Mouse (Mus musculus): ENCODE results near the gene Dock9. TPM values are rescaled to one million over a fixed set of nuclear protein-coding genes. Genes with fewer than 3 reads are reported as not detected.

Gene Dock9
- polyA plus RNA-seq, 1 experiment from 2014 or later = 4.4 TPM

DNA sequence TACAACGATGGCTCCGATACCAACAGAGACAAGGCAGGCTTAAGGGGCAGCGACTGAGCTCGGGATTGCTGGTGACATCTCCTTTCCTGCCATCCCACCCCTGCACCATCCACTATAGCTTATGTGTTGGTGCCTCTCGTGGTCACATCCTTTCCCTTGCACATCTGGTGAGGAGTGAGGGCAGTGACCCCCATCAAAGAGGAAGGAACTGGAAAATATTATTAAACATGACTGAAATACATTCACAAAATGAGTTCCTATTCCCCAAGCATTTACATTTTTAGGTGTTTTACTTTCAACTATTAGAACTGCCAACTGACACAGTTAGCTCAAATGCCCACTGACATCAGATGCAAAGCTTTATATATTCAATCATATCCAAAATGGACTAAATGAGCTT is 37.2 kb downstream of the Dock9 start:
- no peaks in the 10 kb centered on the region for H3K9me3 ChIP-seq (replicated peaks)
- no peak for ATAC-seq (replicated peaks; ENCODE audit: insufficient number of reproducible peaks, insufficient read depth, low FRiP score, low read depth)
- 78% methylated on average over 5 of the region's 5 CpGs for WGBS
- peaks cover 3% of the 10 kb centered on the region; the same call in 1 of the 2 replicates for H3K4me1 ChIP-seq (replicated peaks)
- H3K9ac ChIP-seq = no peak overlapping the region
- no peak overlapping the region for H3K4me2 ChIP-seq
- no peaks in the 10 kb centered on the region for H3K27me3 ChIP-seq
- H3K27ac ChIP-seq = no peak overlapping the region
- no peaks in the 10 kb centered on the region for H3K36me3 ChIP-seq
- H3K4me3 ChIP-seq = no peak overlapping the region

- H3K36me3 ChIP-seq = no peaks in the 10 kb centered on the region
- no peaks in the 10 kb centered on the region for H3K9me3 ChIP-seq (replicated peaks)
- WGBS = 43% methylated on average over 11 of the region's 11 CpGs
- no peak overlapping the region; the same call in 1 of the 2 replicates for H3K27ac ChIP-seq
- no peaks in the 10 kb centered on the region for H3K27me3 ChIP-seq
- H3K4me1 ChIP-seq (replicated peaks) = 0 out of 2 replicates have a peak, but pooled peaks cover 3% of the 10 kb centered on the region
- no peak overlapping the region for H3K4me3 ChIP-seq
- no peak; the same call in 1 of the 2 replicates for ATAC-seq (replicated peaks; ENCODE audit: insufficient number of reproducible peaks, insufficient read depth, low FRiP score, low read depth)
- H3K9ac ChIP-seq = no peak overlapping the region
- H3K4me2 ChIP-seq = no peak overlapping the region
Measured at GRCm38 (mm10) chr14:121754110-121754509, 43.5 kb downstream of the Dock9 start.

DNA sequence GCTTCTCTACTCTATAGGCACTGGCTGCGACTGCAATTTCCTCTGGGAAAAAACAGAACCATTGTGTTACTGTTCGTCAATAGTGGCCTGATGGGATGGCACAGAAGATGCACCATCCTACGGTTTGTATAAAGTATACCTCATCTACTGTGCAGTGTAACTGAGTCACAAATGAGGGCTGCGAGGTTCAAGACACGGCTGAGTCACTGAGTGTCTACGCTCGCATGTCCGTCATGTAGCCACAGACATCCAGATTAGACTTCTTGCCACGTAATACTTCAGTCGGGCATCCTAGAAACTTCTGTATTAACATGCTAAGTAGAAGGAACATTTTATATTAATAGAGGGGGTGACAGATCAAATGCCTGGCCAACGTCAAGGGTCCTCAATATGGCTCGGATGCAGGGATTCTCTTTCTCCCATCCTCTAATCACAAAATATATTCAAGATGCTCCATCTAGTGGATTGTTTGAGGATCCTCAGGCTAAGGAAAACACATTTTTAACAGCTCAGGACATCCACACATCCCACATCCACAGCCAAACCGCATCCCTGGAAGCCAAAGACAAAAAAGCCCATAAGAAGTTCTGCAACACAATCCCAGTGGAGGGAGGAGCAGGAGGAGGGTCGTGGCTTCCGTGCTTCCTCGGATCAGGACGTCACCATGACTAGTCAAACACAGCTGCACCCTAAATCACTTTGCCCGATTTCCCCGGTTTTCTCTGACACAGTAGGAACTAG is 44.8 kb downstream of the Dock9 start:
- H3K4me2 ChIP-seq = no peak overlapping the region
- no peak for ATAC-seq (replicated peaks; ENCODE audit: insufficient number of reproducible peaks, insufficient read depth, low FRiP score, low read depth)
- H3K9ac ChIP-seq = no peak overlapping the region
- no peaks in the 10 kb centered on the region for H3K9me3 ChIP-seq (replicated peaks)
- H3K4me1 ChIP-seq (replicated peaks) = 0 out of 2 replicates have a peak, but pooled peaks cover 3% of the 10 kb centered on the region
- WGBS = 65% methylated on average over 19 of the region's 19 CpGs
- no peak overlapping the region for H3K27ac ChIP-seq
- H3K27me3 ChIP-seq = no peaks in the 10 kb centered on the region
- no peak overlapping the region for H3K4me3 ChIP-seq
- H3K36me3 ChIP-seq = no peaks in the 10 kb centered on the region

DNA sequence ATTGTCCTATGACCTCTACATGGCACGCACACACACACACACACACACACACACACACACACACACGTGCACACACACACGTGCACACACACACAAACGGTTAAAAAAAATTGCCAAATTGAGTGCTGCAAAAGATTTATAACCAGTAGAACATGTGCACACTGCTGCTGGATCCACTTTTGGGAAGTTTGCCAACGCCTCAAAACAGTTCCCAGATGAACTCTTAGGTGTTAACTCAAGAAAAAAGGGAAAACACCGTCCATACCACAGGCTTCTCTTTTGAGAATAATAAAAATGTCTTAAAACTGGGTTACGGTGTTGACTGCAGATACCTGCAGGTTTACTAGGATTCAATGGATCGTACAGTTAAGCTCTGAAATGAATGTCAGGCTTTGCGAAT is 48.0 kb downstream of the Dock9 start:
- no peak for ATAC-seq (replicated peaks; ENCODE audit: insufficient number of reproducible peaks, insufficient read depth, low FRiP score, low read depth)
- Histone ChIP-seq H3K36me3 (no peaks in the 10 kb centered on the region), H3K9me3 (replicated peaks) (no peaks in the 10 kb centered on the region), H3K9ac (no peak overlapping the region), H3K4me3 (no peak overlapping the region), H3K27me3 (no peaks in the 10 kb centered on the region), H3K27ac (no peak overlapping the region), H3K4me1 (replicated peaks) (0 out of 2 replicates have a peak, but pooled peaks cover 3% of the 10 kb centered on the region), H3K4me2 (no peak overlapping the region)
- WGBS = 71% methylated on average over 9 of the region's 9 CpGs

DNA sequence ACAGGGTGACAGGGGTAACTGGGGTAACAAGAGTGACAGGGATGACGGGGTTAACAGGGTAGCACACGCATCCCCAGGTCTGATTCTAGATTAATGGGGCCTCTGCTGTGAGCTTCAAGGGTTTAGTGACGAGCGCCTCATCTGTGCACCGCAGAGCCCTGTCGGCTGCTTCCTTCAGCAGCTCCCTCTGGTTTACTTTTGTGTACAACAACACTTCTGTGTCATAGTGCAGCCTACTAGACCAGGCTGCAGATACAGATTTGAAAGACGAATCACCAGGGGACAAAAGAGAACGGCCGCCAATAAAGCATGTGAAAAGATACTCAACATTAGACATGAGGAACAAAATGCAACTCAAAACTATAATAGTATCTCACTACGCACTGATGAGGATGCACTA is 48.6 kb downstream of the Dock9 start:
- Histone ChIP-seq H3K4me2 (no peak overlapping the region), H3K27me3 (no peaks in the 10 kb centered on the region), H3K36me3 (no peaks in the 10 kb centered on the region), H3K27ac (no peak overlapping the region), H3K4me3 (no peak overlapping the region), H3K9ac (no peak overlapping the region), H3K9me3 (replicated peaks) (no peaks in the 10 kb centered on the region), H3K4me1 (replicated peaks) (0 out of 2 replicates have a peak, but pooled peaks cover 3% of the 10 kb centered on the region)
- no peak for ATAC-seq (replicated peaks; ENCODE audit: insufficient number of reproducible peaks, insufficient read depth, low FRiP score, low read depth)
- WGBS = 75% methylated on average over 10 of the region's 10 CpGs

GRCm38 (mm10) chr14:121747360-121747759 is 50.3 kb downstream of the Dock9 start:
- no peak overlapping the region for H3K27ac ChIP-seq
- H3K36me3 ChIP-seq = no peaks in the 10 kb centered on the region
- no peak overlapping the region for H3K4me3 ChIP-seq
- no peak overlapping the region for H3K4me2 ChIP-seq
- H3K27me3 ChIP-seq = no peaks in the 10 kb centered on the region
- H3K9ac ChIP-seq = no peak overlapping the region
- H3K4me1 ChIP-seq (replicated peaks) = no peaks in the 10 kb centered on the region
- ATAC-seq (replicated peaks; ENCODE audit: insufficient number of reproducible peaks, insufficient read depth, low FRiP score, low read depth) = no peak
- 87% methylated on average over 7 of the region's 7 CpGs for WGBS
- no peaks in the 10 kb centered on the region for H3K9me3 ChIP-seq (replicated peaks)

DNA sequence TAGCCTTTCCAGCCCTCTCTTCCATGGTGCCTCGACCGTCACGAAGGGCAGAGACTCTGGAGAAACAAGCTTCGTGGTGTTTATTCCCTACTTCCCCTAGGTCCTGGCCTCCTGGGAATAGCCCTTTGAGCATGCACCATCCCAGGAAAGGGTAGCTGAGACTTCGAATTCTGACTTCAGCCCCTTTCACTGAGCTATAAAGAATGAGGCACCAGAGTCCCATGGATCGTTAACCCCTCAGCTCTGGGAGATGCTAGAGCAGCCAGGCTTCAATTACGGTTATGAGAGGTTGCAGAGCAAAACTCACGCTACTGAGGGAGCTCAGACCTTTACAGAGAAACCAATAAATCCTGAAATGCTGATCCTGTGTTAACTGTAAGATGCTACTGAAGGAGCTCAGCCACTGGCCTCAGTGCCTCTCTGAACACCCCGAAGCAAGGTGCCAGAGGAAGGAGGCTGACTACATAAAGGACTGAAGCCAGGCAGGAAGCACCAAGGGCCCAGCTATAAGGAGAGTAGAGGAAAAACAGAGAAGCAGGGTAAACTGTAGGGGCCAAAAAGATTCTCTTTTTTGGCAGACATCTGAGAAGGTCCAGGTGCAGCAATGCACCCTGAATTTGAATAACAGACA is 53.7 kb downstream of the Dock9 start:
- no peaks in the 10 kb centered on the region for H3K4me1 ChIP-seq (replicated peaks)
- no peak overlapping the region for H3K4me3 ChIP-seq
- H3K9ac ChIP-seq = no peak overlapping the region
- H3K27me3 ChIP-seq = no peaks in the 10 kb centered on the region
- no peak overlapping the region for H3K4me2 ChIP-seq
- WGBS = 76% methylated on average over 9 of the region's 9 CpGs
- H3K9me3 ChIP-seq (replicated peaks) = no peaks in the 10 kb centered on the region
- H3K36me3 ChIP-seq = no peaks in the 10 kb centered on the region
- H3K27ac ChIP-seq = no peak overlapping the region
- no peak for ATAC-seq (replicated peaks; ENCODE audit: insufficient number of reproducible peaks, insufficient read depth, low FRiP score, low read depth)

DNA sequence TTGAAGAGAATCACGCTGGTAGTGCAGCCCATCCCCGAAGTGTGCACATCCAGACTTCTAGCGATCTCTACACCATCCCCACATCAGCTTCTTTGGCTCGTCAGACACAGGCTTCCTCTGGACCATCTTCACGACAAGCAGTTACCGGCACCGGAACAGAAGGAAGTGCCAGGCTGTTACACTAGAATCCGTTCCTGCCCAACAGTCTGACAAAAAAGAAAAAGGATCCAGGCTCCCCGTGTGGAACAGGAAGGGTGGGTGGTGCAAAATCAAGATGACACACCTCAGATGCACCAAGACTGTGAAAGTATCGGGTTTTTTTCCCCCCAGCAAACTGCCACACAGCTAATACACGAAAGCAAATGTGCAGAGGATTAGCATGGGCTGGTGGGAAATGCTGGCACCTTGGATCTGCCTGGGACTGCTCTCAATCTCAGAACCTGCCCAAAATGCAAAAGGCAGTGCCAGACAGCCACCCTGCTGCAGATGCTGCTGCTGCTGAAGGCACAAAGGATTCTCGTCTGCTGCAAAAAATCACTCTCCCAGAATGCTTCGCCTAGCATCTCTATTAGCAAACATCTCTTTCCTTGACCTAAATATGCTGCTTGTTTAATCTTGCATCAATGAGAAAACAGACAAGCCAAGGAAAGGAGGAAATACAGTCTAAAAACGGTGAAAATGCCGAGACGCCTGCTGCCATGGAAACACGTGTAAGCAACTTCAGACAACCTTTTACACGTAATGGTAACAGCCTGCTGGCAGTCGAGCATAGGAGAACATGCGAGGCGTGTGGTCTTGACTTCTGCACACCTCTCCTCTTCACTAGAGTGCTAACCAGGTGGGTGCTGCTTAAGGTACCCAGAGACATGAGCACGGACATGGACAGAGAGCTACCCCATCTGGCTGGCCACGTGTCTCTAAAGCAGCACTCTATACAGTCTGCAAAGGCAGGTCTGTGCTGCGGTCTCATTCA is 58.9 kb downstream of the Dock9 start:
- Histone ChIP-seq H3K4me2 (no peak overlapping the region), H3K9me3 (replicated peaks) (no peaks in the 10 kb centered on the region), H3K4me1 (replicated peaks) (0 out of 2 replicates have a peak, but pooled peaks cover 2% of the 10 kb centered on the region), H3K27me3 (0 out of 2 replicates have a peak, but pooled peaks cover 6% of the 10 kb centered on the region), H3K36me3 (no peaks in the 10 kb centered on the region), H3K4me3 (no peak overlapping the region), H3K27ac (no peak overlapping the region), H3K9ac (no peak overlapping the region)
- 60% methylated on average over 24 of the region's 24 CpGs for WGBS
- ATAC-seq (replicated peaks; ENCODE audit: insufficient number of reproducible peaks, insufficient read depth, low FRiP score, low read depth) = no peak

DNA sequence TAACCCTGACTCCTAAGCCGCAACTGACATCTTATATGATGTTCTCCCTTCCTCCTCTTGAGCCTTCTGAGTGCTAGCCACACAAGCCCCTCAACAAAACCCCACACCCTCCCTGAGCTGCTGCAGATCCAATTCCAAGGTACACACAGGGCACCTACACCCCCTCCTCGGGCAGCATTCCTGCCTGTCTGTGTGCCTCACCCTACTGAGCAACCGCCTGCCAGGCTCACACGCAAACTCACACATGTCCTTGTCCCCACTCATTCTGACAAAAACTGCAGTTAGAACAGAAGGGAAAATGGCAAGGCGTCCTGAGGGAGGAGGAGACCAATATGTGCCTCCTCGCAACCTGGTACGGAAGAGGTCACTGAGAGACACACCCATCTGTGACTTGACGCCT is 60.4 kb downstream of the Dock9 start:
- Histone ChIP-seq H3K36me3 (no peaks in the 10 kb centered on the region), H3K4me3 (no peak overlapping the region), H3K27ac (no peak overlapping the region), H3K4me1 (replicated peaks) (0 out of 2 replicates have a peak, but pooled peaks cover 2% of the 10 kb centered on the region), H3K9me3 (replicated peaks) (no peaks in the 10 kb centered on the region), H3K4me2 (no peak overlapping the region), H3K27me3 (0 out of 2 replicates have a peak, but pooled peaks cover 6% of the 10 kb centered on the region), H3K9ac (no peak overlapping the region)
- ATAC-seq (replicated peaks; ENCODE audit: insufficient number of reproducible peaks, insufficient read depth, low FRiP score, low read depth) = no peak
- 84% methylated on average over 8 of the region's 8 CpGs for WGBS

DNA sequence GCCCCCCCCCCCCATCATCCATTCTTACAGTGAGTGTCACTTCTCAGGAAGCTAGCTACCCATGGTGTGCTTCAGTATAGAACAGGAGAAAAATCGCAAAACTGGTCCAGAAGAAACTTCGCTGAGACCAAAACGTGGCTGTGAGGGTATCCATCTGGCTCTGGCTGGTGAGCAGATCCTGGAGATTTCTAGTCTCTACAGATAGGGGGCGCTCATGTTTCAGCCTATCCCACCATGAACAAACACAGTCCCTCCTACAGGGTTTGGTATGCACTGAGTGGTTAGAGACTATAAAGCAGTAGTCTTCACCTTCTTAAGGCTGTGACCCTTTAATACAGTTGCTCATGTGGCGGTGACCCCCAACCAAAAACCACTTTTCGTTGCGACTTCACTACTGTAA is 62.0 kb downstream of the Dock9 start:
- 0 out of 2 replicates have a peak, but pooled peaks cover 6% of the 10 kb centered on the region for H3K27me3 ChIP-seq
- no peak for ATAC-seq (replicated peaks; ENCODE audit: insufficient number of reproducible peaks, insufficient read depth, low FRiP score, low read depth)
- WGBS = 64% methylated on average over 7 of the region's 7 CpGs
- no peaks in the 10 kb centered on the region for H3K9me3 ChIP-seq (replicated peaks)
- H3K36me3 ChIP-seq = no peaks in the 10 kb centered on the region
- no peak overlapping the region for H3K27ac ChIP-seq
- H3K4me1 ChIP-seq (replicated peaks) = 0 out of 2 replicates have a peak, but pooled peaks cover 2% of the 10 kb centered on the region
- H3K4me3 ChIP-seq = no peak overlapping the region
- H3K9ac ChIP-seq = no peak overlapping the region
- H3K4me2 ChIP-seq = no peak overlapping the region

GRCm38 (mm10) chr14:121734217-121734616 is 63.4 kb downstream of the Dock9 start:
- Histone ChIP-seq H3K4me2 (no peak overlapping the region), H3K27me3 (0 out of 2 replicates have a peak, but pooled peaks cover 6% of the 10 kb centered on the region), H3K27ac (no peak overlapping the region), H3K9me3 (replicated peaks) (no peaks in the 10 kb centered on the region), H3K4me3 (no peak overlapping the region), H3K4me1 (replicated peaks) (0 out of 2 replicates have a peak, but pooled peaks cover 2% of the 10 kb centered on the region), H3K9ac (no peak overlapping the region), H3K36me3 (no peaks in the 10 kb centered on the region)
- 72% methylated on average over 7 of the region's 7 CpGs for WGBS
- ATAC-seq (replicated peaks; ENCODE audit: insufficient number of reproducible peaks, insufficient read depth, low FRiP score, low read depth) = no peak

All from heart, embryonic 15.5 days (tissue).